Mouse (Mus musculus) left cerebral cortex, adult 11 months (tissue): ENCODE results near the gene Nlrp1a.

Experiments
- DNase-seq: peaks from one replicate; pipeline ENCODE4 v3.0.0; 2022; ENCODE audit warnings: low spot score

Nlrp1a gene

DNA sequence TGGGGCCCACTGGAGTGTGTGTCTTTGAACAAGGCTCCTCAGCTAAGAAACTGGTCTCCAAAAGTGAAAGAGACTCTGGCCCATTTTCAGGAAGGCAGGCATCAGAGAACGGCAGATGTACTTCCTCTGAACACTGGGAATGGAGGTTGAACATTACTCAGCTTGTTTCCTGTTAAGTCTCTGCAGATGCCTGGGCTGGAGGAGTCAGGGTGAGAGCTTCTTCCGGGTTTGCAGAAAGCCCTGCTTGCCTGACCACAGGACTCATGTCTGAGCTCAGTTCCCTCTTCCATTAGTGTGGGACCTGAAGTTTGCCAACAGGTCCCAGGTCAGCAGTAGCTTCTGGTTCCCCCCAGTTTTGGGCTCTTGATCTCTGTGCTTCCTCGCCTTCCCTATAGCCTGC is at the start of gene Nlrp1a:
Nlrp1a (minus strand) TSS at position 44 of the 400 bp plus-strand sequence.
- no peak for DNase-seq

DNA sequence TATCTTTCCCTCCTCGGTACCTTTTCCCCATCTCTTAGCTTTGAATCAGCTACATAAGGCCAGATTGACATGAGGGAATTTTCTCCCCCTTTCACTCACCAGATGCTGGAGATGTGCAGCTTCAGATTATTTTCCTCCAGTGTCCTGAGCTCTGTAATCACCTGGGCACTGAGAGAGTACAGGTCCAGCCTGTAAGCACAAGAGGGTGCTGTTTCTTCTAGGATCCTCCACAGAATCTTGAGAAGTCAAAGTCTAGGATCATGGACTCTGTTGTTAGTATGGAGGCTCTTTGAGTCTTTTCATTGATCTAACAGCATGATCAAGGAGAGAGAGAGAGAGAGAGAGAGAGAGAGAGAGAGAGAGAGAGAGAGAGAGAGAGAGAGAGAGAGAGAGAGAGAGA is 25.1 kb upstream of the Nlrp1a start:
- no peak for DNase-seq

DNA sequence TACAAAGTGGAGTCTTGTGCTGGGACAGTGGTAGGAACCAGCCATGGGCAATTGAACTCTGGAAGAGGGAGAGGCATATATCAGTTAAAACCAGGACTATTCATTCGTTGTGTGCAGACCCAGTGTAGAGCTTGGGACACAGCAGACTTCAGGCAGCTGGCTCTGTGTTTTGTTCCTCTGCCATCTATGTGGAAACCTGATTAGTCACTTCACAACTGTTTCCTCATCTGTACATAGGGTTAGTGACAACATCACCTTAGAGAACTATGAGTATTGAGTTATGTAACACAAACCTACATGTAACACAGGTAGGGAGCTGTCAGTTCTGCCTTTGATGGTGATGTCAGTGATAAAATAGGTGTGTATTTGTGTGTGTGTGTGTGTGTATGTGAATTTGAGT is 19.6 kb upstream of the Nlrp1a start:
- DNase-seq: no peak

DNA sequence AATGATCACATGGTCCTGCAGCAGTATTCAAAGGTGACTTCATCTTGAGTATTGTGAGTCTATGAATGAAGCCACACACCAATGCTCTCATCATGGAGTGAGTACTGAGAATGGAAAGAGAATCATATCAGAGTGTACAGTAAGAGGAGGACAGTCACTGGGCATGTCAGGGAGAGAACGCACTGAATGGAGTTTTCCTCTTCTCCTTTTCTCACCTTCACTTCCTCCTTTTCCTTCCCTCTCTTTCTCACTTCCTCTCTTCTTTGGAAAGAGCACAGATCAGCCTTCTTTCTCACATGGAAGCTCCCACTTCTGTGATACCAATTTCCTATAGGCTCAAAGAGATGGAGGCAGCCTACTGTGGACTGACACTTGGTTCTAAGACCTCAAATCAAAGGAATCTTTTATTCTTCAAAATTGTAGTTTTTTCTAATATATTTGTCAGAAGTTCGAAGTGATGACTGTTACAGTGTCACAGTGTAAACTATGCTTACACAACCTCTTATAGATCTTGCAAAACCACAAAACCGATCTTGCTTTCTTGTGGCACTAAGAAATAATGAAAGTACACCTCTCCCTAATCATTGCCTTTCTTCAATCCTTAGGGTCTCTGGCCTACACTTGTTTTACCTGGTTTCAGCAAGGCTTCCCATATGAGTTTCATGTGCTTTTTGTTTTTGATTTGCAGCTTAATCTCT is 15.1 kb upstream of the Nlrp1a start:
- no peak for DNase-seq

DNA sequence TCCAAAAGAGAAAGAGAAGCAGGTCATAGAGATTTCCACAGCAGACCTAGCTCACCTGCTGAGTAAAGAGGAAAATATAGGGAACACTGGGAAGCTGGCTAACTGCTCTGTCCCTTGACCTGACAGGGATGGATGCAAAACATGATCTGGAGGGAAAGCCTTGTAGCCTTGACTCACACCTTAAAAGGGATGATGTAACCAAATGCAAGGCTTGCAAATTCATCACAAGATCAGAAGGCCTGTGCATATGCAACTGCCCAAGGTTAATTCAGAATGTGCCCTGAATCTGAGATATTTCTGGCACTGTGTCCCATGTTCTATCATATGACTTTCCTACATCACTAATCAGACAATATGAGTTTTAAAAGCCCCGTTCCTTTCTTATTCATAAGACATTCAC is 10.8 kb upstream of the Nlrp1a start:
- no peak for DNase-seq

DNA sequence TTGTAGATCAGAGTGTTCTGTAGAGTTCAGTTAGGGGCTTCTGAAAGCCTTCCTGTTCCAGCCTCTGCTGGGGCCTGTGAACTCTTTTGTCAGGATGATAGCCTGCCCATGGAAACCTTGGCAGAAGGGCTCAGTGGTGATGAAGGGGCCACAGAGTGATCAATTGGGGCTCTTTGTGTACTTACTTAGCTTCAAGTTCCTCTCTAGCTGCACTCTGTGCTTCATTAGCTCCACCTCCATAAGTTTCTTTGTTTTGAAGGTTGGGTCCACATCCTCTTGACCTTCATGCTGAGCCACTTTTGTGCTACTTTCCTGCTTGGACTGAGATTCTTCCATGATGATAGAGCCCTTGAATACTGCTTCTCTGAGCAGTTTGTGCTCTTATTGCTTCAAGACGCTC is 2.5 kb downstream of the Nlrp1a start:
- DNase-seq: no peak

DNA sequence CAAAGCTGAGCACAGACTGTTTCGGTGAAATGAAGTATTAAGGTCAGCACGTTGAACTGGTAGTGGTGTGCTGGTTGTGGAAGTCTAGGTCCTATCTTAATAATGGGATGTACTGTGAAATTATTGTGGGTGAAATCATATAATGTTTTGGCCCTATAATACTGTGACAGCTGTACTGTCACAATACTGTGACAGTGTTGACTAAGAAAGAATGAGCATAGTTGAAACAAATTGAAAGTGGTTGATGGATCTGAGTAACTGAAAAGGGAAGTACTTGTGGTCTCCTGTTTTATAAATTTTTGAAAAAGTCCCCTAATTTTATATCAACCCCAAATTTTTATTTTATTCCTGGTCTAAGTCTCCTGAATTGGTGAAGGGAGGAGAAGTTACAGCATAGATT is 37.4 kb downstream of the Nlrp1a start:
- no peak for DNase-seq

DNA sequence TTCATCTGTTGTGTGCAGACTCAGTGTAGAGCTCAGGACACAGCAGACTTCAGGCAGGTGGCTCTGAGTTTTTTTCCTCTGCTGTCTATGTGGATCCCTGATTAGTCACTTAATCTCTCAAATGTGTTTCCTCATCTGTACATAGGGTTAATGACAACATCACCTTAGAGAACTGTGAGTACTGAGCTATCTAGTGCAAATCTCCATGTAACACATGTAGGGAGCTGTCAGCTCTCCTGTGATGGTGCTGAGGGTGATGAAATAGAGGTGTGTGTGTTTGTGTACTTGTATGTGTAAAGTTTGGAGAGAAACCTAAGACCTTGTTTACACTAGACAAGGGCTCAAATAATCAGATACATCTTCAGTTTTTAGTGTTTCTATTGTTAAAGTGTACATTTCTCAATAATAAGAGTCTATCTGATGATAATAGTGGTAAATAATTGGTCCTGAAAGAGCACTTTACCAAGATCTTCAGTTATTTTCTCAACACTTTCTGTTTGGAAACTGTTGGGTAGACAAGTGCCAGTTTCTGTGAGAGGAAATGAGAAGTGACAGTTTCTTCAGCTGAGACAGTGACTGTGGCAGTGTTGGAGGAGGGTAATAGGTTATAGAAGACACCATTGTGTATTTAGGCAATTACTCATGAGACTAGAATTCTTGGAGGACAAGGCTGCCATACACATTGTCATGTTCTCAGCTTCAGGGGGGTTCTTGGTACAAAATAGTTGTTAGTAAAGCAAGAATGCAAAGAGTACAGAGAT is 38.1 kb downstream of the Nlrp1a start:
- no peak for DNase-seq

DNA sequence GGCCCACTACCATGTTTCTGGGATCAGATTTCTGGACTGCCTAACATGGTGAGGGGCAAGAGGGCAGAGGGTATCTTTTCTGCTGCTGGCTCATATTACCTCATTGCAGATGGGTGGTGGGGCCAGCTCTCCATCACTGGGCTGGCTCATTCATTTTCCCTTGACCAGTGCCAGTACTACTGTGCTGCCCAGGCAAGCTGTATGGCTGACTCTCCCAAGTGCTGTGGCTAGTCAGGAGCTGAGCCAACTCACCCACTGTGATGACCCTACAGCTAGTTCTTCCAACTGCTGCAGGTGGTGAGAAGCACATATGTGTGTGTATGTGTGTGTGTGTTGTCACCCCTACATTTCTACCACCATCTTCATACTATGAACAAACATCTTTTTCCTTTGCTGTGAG is 40.6 kb downstream of the Nlrp1a start:
- no peak for DNase-seq

DNA sequence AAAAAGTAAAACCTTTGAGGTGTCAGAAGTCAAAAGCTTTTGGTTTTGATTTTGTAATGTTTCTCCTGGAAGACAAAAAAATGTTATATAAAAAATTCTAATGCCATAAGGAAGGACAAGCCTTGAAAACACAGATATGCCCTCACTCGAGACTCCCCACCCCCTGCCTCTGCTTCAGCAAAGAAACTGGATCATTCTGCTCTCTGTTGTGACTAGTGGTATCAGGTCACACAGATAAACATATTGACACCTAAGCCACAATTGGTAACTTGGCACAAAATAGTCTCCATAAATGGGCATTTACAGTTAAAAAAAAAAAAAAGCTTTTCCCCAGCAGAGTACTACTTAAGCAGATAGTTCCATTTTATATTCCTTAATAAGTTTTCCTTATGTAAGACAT is 68.2 kb downstream of the Nlrp1a start:
- no peak for DNase-seq

DNA sequence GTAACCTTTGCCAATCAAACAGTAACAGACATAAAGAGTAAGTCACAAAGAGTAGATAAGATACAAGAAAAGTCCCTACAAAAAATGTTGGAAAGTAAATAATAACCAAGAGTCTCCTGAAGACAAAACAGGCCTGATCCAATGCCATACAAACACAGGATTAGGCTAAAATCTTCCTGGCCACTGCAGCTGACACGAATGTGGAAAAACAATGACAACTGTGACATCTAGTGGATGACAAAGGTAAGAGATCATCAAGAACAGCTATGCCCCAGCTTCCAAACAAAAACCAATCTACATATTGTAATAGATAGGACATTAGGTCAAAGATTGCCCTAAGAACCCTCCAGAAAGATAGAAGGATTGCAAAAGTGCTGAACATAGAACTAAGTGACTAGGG is 92.0 kb downstream of the Nlrp1a start:
- no peak for DNase-seq
